Mouse (Mus musculus) myocyte (in vitro differentiated cells): ENCODE results near the gene Nrk. TPM values are rescaled to one million over a fixed set of nuclear protein-coding genes. Genes with fewer than 3 reads are reported as not detected.

Source experiments
- H3K27me3 ChIP-seq: one replicate; pipeline ENCODE4 v1.6.1; 2011; ENCODE audit not compliant: control insufficient read depth, insufficient read depth, insufficient read length
- H3K36me3 ChIP-seq: one replicate; pipeline ENCODE4 v1.6.1; 2011; ENCODE audit not compliant: control insufficient read depth, insufficient read depth
- H3K4me2 ChIP-seq: one replicate; pipeline ENCODE4 v1.6.1; 2011; ENCODE audit warnings: low read depth, control low read depth
- H3K4me3 ChIP-seq: one replicate; pipeline ENCODE4 v1.5.1; 2011; ENCODE audit warnings: mild to moderate bottlenecking, control low read depth, moderate library complexity
- H3K79me2 ChIP-seq: one replicate; pipeline ENCODE4 v1.6.1; 2011; ENCODE audit not compliant: control insufficient read depth, insufficient read depth
- H3ac ChIP-seq: one replicate; pipeline ENCODE4 v1.6.1; 2011; ENCODE audit not compliant: control insufficient read depth, insufficient read length
- CEBPB ChIP-seq: IDR thresholded peaks from 2 replicates; pipeline ENCODE4 v1.6.1; 2011; ENCODE audit warnings: mild to moderate bottlenecking, moderate library complexity; ENCODE audit not compliant: poor library complexity, insufficient read depth, severe bottlenecking
- E2F4 ChIP-seq: IDR thresholded peaks from one replicate; pipeline ENCODE4 v1.6.1; 2011; ENCODE audit warnings: mild to moderate bottlenecking, control low read depth, moderate library complexity; ENCODE audit not compliant: insufficient read depth
- MAX ChIP-seq: IDR thresholded peaks from one replicate; pipeline ENCODE4 v1.6.1; 2011; ENCODE audit warnings: low read depth, mild to moderate bottlenecking, control low read depth
- MYOD1 ChIP-seq, 3 experiments: IDR thresholded peaks; one replicate each; pipeline ENCODE4 v1.6.1; 2011; ENCODE audit warnings: control low read depth in 2 of 3, low read depth in 2 of 3, mild to moderate bottlenecking in 2 of 3, moderate library complexity in 1 of 3; ENCODE audit not compliant: insufficient read length in 2 of 3, control insufficient read depth in 1 of 3
- MYOG ChIP-seq, 3 experiments: IDR thresholded peaks; one replicate each; pipeline ENCODE4 v1.6.1; 2011; ENCODE audit warnings: control low read depth in 2 of 3, low read depth in 2 of 3, mild to moderate bottlenecking in 2 of 3; ENCODE audit not compliant: insufficient read length in 2 of 3, control insufficient read depth in 1 of 3, insufficient read depth in 1 of 3
- POLR2A ChIP-seq: IDR thresholded peaks from one replicate; pipeline ENCODE4 v1.6.1; 2011; ENCODE audit warnings: low read depth, mild to moderate bottlenecking, control low read depth, moderate library complexity; ENCODE audit not compliant: insufficient read length
- POLR2AphosphoS2 ChIP-seq: IDR thresholded peaks from one replicate; pipeline ENCODE4 v1.6.1; 2011; ENCODE audit warnings: low read depth, control low read depth; ENCODE audit not compliant: insufficient read length
- REST ChIP-seq: IDR thresholded peaks from one replicate; pipeline ENCODE4 v1.6.1; 2011; ENCODE audit warnings: mild to moderate bottlenecking, control low read depth, moderate library complexity; ENCODE audit not compliant: insufficient read depth, insufficient read length
- SRF ChIP-seq: IDR thresholded peaks from one replicate; pipeline ENCODE4 v1.6.1; 2011; ENCODE audit warnings: low read depth; ENCODE audit not compliant: control insufficient read depth, insufficient read length
- TCF12 ChIP-seq: IDR thresholded peaks from one replicate; pipeline ENCODE4 v1.6.1; 2011; ENCODE audit warnings: mild to moderate bottlenecking, control low read depth; ENCODE audit not compliant: poor library complexity, insufficient read depth, severe bottlenecking
- TCF3 ChIP-seq: IDR thresholded peaks from one replicate; pipeline ENCODE4 v1.6.1; 2011; ENCODE audit warnings: low read depth, control low read depth; ENCODE audit not compliant: insufficient read length
- USF1 ChIP-seq: IDR thresholded peaks from one replicate; pipeline ENCODE4 v1.6.1; 2011; ENCODE audit warnings: low read depth, mild to moderate bottlenecking, control low read depth, moderate library complexity
- polyA plus RNA-seq: library from polyadenylated mRNA; unstranded; fragments of >200 nt; fragmentation: generic; extraction: Trizol; gene quantifications from one replicate; pipeline ENCODE4 v1.2.1, GENCODE M21; 2012; ENCODE audit warnings: missing spikeins

Gene Nrk
- 0.07 TPM for polyA plus RNA-seq

DNA sequence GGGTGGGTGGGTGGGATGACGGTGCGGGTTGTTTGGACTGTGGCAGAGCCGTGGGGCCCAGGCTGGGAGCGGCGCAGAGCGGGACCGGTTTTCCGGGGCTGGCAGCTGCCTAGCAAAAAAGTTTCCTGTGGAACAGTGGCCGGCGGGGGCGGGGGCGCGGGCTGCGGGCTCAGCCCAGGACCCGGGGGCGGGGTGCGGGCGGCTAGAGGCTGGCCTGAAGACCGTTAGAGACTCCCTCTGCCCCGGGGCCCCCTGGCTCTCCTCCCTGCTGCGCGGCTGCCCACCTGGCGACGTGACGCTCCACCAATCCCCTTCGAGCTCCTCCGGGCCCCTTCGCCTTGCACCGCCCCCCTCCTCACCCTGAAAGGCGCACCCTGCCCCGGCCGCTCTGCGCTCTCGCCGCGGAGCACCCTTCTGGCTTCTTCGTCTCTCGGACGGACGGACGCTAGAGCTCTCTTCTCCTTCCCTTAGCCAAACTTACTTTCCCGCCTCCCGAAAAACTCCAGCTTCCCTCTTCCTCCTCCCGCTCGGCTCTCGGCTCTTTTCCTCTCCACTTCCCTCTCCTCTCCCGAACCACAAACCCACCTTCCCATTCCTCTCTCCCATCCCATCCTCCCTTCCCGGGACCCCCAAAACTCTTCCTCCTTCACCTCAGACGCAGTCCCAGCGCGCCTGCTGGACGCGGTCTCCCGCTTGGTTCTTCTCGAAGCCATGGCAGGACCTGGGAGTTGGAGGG is at the start of gene Nrk:
TSS of gene Nrk (plus strand) at position 390 of the 736 bp plus-strand sequence.
- no peak within 1 kb of the TSS for H3ac ChIP-seq
- no peaks in the 10 kb centered on the region for H3K79me2 ChIP-seq
- no peak within 1 kb of the TSS for H3K4me3 ChIP-seq
- peak within 1 kb of the TSS; percentile 38 for H3K4me2 ChIP-seq
- no peaks in the 10 kb centered on the region for H3K36me3 ChIP-seq
- no peak for TF ChIP-seq MAX
- TF ChIP-seq MYOD1 (IDR thresholded peaks at IDR 0.05; ENCODE audit: control insufficient read depth in 1 of 3, insufficient read length in 2 of 3, low read depth in 2 of 3), result no peak
- TF ChIP-seq TCF12, result no peak
- no peak for TF ChIP-seq MYOG (IDR thresholded peaks at IDR 0.05; ENCODE audit: control insufficient read depth in 1 of 3, insufficient read depth in 1 of 3, insufficient read length in 2 of 3, low read depth in 2 of 3)
- no peaks in the 10 kb centered on the region for H3K27me3 ChIP-seq

DNA sequence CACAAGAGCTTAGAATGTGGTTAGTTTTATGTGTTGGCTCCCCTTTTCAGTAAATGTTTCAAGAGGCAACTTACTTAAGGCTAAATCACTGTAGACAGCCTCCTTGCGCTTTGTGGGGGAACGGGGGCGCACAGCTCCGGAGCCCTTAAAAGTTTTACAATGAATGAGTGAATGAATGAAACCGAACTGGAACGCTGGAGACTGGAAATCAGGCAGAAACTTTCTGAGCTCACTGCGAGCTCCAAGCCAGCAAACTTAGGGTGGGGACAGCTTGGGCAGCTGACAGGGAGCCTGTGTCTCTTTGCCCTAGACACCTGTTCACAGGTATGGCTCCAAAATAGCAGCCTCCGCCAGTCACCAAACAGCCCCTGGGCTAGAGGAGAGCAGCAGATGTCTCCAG is 864 bp upstream of the Nrk start:
- H3K79me2 ChIP-seq, result no peaks in the 10 kb centered on the region
- no peaks in the 10 kb centered on the region for H3K27me3 ChIP-seq
- peak overlapping the region; percentile 38 for H3K4me2 ChIP-seq
- TF ChIP-seq MYOD1 (IDR thresholded peaks at IDR 0.05; ENCODE audit: control insufficient read depth in 1 of 3, insufficient read length in 2 of 3, low read depth in 2 of 3) (no peak), TCF3 (no peak), USF1 (no peak), E2F4 (no peak), TCF12 (no peak)
- no peak overlapping the region for H3K4me3 ChIP-seq
- no peak overlapping the region for H3ac ChIP-seq
- no peaks in the 10 kb centered on the region for H3K36me3 ChIP-seq

DNA sequence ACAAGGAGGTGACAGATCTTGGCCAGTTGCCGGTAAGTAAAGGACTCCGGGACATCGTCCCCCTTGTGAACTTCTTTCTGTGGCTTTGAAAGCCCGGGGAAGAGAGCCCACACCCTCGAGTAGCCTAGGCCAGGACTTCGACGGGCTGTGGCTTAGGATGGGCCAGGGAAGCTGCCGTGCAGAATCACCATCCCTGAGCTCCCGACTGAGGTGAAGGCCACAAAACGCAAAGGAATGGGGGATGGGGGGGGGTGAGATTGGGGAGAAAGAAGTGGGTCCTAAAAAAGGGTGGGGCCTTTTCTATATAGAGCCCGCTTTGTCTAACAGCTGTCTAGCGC is 516 bp downstream of the Nrk start:
- TF ChIP-seq SRF, result no peak
- TF ChIP-seq CEBPB, result no peak
- no peak for TF ChIP-seq POLR2AphosphoS2
- no peak for TF ChIP-seq MYOG (IDR thresholded peaks at IDR 0.05; ENCODE audit: control insufficient read depth in 1 of 3, insufficient read depth in 1 of 3, insufficient read length in 2 of 3, low read depth in 2 of 3)
- no peak for TF ChIP-seq E2F4
- no peak for TF ChIP-seq POLR2A
- TF ChIP-seq MAX, result no peak
- TF ChIP-seq TCF12, result no peak
- TF ChIP-seq MYOD1 (IDR thresholded peaks at IDR 0.05; ENCODE audit: control insufficient read depth in 1 of 3, insufficient read length in 2 of 3, low read depth in 2 of 3), result no peak
- no peak for TF ChIP-seq REST
- TF ChIP-seq TCF3, result no peak
- no peak for TF ChIP-seq USF1
- H3K27me3 ChIP-seq, result no peaks in the 10 kb centered on the region
- peak overlapping the region; percentile 27 for H3K4me2 ChIP-seq
- no peaks in the 10 kb centered on the region for H3K36me3 ChIP-seq
- no peaks in the 10 kb centered on the region for H3K79me2 ChIP-seq
- no peak overlapping the region for H3K4me3 ChIP-seq
- no peak overlapping the region for H3ac ChIP-seq

DNA sequence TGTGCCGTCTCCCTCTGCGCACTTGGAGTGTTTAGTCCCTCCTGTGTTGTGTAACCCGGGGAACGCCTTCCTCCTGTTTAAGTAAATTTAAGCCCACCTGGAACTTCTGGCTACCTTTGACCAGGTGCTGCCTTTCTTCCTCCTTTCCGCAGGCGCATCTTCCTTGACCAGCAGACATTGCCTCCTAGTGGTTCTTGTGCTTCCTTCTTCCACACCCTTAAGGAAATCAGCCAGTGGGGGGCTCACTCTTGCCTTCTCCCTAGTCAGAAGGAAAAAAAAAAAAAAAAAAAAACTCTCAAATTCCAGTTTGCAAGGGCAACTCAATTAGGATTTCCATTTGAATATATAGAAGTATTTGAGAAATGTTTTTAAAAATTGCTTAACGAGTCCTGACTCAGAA is 4.8 kb downstream of the Nrk start:
- no peaks in the 10 kb centered on the region for H3K27me3 ChIP-seq
- no peak for TF ChIP-seq USF1
- H3ac ChIP-seq, result no peak overlapping the region
- H3K36me3 ChIP-seq, result no peaks in the 10 kb centered on the region
- no peak overlapping the region for H3K4me3 ChIP-seq
- H3K79me2 ChIP-seq, result no peaks in the 10 kb centered on the region
- H3K4me2 ChIP-seq, result no peak overlapping the region

DNA sequence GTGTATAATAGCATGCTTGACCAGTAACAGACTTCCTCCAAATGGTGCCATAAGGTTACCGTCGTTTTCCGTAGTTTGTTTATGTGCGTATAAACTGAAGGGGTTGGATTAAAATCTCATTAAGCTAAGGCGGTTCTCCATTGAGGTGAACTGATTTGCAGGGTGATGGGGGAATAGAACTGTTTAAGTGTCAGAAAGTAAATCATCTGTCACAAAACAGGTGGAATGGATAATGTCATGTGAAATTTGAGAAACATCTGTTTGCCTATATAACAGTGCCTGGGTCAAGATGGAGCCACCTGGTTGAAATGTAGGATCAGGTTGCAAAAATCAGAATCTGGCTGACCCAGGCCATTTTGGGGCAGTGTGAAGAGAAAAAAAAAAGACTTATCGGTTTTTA is 29.7 kb downstream of the Nrk start:
- no peaks in the 10 kb centered on the region for H3K36me3 ChIP-seq
- H3K4me2 ChIP-seq, result no peak overlapping the region
- no peak for TF ChIP-seq TCF3
- TF ChIP-seq E2F4, result no peak
- TF ChIP-seq TCF12, result no peak
- no peak for TF ChIP-seq CEBPB
- TF ChIP-seq MAX, result no peak
- TF ChIP-seq MYOD1 (IDR thresholded peaks at IDR 0.05; ENCODE audit: control insufficient read depth in 1 of 3, insufficient read length in 2 of 3, low read depth in 2 of 3), result no peak
- no peak for TF ChIP-seq USF1
- no peak for TF ChIP-seq SRF
- no peak for TF ChIP-seq POLR2AphosphoS2
- TF ChIP-seq MYOG (IDR thresholded peaks at IDR 0.05; ENCODE audit: control insufficient read depth in 1 of 3, insufficient read depth in 1 of 3, insufficient read length in 2 of 3, low read depth in 2 of 3), result no peak
- no peak overlapping the region for H3ac ChIP-seq
- no peaks in the 10 kb centered on the region for H3K27me3 ChIP-seq
- H3K79me2 ChIP-seq, result no peaks in the 10 kb centered on the region
- no peak overlapping the region for H3K4me3 ChIP-seq
